Mouse (Mus musculus) right cerebral cortex, postnatal 36 days (tissue): Measurements from ENCODE around the gene Chchd6.
A peak's percentile ranks its signal among the peaks of the same experiment; 100 is the strongest.

Experiments used
- DNase-seq, 2 experiments: peaks; one replicate each; pipeline ENCODE4 v3.0.0; 2022; ENCODE audit warnings: low spot score in 2 of 2, mixed read lengths in 1 of 2

Gene Chchd6

DNA sequence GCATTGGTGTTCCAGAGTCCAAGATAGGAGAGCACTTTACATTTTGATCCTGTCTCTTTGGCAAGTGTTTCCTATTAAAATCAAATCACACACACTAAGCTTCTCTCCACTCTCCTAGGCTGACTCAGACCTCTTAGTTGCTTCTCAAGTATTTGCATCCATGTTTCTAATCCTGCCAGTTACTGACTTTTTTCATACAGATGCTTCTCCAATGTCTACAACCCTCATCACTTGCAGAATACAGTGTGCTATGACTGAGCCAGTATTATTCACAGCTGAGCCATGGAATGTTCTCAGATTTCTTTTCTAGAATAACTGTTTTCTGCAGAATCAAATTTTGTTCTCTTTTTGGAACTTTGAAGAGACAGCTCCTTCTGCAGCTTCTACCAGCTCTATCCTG lies 85.3 kb downstream of the Chchd6 start:
- no peak for DNase-seq

DNA sequence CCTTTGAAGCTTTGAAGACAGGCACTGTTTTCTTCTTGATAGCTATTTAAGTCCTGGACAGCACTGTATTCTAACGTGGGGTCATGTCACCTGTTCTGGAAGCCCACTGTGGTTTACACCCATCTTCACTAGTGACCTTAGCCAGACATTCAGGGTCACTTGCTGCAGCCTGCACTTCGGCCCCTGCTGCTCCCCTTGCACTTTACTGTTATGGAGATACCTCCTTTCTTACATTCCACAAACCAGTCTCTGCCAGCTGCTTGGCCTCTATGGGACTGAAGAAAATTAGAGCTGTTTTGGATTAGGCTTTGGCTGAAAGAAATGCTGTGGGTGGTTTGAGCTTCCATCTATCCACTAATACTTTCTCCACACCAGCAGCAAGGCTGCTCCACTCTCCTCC lies 86.7 kb downstream of the Chchd6 start:
- no peak for DNase-seq

DNA sequence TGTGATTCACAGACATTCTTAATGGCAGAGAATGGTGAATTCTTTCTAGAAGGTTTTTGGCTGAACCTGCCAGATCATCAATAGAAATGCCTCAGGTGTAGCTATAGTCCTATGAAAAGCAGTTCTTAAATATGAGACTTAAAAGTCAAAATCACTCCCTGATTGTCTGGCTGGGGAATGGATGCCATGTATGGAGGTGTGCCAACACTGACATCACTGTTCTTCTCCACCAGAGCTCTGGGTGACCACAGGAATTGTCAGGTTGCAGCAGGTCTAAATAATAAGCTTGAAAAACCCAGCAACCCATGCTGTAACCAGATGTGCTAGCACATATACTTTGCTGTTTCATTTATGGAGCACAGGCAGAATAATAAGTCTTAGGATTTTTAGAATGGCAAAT lies 87.2 kb downstream of the Chchd6 start:
- no peak for DNase-seq

DNA sequence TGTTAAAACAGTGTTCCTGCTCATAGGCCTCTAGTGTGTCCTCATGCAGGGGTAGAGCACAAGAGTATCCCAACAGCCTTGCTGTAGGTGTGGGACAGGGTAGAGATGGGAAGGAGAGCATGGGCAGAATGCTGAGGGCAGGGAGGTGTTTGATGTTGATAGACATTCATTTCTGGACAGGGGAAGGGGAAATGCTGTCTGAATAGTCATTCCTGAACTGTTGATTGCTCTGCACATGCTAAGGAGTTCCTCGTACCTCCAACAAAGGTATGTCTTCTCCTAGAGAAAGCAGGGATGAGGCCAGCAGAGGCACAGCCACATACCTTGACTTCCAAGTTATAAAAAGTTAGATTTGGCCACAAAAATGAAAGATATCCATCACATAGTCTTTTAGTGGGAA lies 95.5 kb downstream of the Chchd6 start:
- DNase-seq = no peak

DNA sequence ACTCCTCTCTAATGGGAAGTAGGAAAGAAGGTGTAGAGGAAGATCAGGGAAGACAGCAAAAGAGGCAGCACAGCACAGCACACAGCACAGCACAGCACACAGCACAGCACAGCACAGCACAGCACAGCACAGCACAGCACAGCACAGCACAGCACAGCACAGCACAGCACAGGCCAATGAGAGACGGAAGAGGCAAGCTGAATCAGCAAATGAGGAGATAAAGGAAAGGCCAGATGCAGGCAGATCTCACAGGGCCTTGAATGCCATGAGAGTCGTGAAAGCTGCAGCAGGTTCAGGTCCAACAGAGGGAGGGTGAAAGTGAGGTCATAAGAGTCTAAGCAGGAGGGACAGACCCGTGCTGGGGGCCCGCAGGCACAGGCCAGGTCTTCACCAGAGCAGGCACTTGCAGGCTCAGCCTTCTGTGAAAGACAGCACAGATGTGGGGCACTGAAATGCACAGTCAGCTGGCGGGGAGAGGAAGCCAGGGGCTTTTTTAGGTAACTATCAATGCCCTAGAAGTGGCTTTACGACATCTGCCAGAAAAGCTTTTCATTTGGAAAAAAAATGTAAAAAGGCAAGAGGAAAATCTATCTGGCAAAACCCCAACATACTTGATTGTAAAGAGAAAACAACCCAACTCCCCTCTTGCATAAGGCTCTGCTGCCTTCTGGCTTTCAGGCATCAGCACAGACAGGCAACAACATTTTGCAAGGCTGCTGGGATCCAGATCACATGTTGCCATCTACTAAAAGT lies 96.5 kb downstream of the Chchd6 start:
- peak in 1 of 2 experiments; percentile 18 for DNase-seq

DNA sequence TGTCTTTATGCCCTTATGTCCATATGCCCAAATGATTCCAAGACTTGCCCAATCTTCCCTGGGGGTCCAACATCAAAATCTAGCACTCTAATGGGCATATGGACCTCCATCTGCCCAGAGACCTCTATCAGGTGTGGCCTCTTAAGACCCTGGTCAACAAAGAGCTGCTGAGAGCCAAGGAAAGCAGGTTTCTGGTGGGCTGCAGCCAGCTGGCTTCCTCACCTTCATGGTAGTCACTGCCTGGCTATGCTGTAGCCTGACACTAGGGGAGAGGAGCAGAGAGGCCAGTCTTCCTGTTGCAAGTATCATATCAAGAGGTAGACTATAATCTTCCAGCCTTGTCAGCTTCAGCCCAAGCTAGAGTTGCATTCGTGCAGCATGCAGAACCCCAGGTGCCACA lies 98.5 kb downstream of the Chchd6 start:
- DNase-seq = no peak

DNA sequence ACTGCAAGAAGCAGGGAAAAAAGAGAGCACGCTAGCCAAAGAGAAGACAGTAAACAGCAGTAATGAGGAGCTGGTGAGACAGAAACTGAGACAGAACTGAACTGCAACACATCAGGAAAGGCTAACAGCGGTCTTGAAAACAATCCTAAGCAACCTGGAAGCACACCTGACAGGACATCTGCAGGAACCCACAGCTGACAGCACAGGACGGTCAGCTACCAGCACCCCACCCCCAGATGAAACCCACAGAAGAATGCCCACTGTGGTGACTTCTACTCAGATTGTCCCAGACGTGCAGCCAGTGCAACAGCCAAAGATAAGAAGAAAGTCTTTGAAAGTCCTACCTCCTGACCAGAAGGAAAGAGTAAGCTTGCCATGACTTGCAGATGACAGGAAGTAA lies 103.1 kb downstream of the Chchd6 start:
- DNase-seq = no peak

DNA sequence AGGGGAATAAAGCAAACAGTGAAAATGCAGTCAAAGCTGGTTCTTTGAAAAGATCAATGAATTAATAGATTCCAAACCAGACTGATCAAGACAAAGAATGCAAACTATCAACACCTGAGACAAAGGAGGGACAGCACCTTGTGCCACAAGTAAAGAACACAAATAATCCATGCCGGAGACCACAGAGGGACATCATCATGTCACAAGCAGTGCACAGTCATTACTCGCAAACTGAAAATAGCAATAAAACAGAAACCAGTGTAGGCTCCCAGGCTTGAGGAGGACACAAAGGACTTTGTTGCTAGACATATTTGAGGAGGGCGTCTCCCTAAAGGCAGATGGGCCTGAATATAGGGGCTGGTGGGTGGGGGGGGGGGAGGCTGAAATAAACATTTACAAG lies 105.1 kb downstream of the Chchd6 start:
- DNase-seq = no peak

DNA sequence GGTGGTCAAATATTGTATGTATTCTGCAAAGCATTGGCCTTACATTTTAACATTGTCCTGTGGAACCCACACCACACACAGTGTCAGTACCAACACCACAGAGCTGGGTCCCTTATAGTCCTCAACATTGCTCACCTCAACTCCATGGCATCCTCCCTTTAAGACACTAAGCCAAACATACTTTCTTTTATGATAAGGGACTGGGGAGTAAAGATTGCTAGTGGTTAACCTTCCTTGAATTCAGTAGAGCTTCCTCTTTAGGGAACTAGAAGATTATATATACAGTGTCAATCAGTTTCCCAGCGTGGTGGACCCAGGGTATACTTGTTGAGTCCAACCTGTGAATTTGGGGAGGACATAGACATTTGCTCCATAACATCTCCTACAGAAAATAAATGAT lies 105.9 kb downstream of the Chchd6 start:
- DNase-seq = no peak

DNA sequence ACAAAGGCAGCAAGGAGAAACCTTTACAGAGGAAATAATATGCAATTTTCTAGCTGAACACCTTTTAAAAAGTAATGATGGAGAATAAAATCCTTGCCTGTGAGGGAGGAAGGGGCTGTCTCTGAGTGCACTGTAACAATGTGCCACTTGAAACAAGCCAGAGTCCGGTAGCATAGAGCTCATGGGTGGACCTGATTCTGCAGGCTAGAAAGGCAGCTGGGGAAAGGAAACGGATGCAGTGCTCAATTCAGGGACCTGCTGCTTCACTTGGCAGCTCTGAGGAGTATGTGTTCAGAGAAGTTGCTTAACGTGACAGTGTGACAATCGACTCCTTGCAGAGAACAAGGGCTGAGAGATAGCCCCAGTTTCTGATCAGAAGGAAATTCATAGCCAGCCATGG lies 109.4 kb downstream of the Chchd6 start:
- no peak for DNase-seq

DNA sequence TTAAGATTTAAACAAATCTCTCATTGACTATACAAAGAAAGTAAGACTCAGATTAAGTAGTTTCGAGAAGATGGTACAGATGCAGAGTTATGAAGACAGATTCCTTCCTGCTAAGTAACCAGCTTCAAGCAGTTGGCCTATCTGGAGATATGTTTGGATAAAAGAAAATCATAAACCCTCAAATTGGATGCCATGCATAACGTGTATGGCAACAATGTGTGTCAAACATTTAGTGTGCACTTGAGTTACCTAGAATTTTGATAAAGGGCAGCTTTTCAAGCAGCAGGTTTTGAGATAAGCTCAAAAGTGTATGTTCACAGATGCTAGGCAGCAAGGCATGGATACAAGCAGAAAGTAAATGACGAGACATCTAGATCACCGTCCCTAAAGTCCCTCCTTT lies 114.3 kb downstream of the Chchd6 start:
- DNase-seq = no peak

DNA sequence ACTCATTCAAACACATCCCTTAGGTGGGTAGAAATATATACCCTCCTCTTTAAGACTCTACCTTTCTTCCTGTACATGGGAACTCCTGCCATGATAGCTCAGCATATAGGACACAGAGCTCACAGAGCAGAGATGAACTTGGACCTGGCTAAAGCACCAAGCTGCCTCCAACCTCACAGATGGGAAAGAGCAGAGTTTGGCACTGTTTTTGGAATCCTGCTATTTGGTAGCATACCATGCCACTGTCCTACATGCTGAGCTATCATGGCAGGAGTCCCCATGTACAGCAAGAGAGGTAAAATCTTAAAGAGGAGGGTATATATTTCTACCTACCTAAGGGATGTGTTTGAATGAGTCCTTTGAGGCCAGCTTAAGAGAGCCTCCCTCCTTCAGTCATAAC lies 127.5 kb downstream of the Chchd6 start:
- DNase-seq = no peak

DNA sequence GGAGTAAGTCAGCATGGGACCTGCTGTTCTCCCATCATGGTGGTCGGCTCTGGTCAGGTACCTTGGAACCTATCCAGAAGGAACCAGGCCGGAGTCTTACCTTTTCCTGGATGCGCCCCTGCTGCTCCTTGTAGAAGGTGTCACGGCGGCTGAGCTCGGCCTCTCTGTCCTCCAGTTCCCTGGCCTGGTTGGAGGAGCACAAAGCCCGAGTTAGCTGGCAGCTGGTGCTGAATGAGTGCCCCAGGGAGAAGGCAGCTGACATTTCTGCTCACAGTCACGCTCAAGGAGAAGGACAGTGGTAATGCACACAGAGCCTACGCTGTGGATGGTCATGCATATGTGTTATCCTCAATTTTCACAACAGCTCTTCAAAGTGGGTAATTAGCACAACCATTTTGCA lies 128.2 kb downstream of the Chchd6 start:
- no peak for DNase-seq

DNA sequence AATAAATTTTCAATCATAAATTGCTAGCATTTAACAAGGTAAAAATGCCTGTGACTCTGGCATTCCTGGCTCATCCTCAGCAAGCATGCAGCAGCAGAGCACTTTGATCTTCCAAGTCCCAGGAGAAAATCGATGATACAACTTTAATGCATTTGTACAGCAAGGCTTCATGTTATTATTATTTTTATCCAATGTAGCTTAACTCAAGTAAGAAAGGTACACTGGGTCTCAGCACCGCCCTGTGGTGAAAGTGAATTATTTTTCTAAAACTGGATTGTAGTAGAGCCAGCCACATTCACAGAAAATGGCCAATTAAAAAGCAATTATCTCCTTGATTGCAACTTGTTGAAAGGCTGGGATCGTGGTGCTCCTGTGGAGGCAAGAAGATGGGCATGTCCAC lies 128.6 kb downstream of the Chchd6 start:
- no peak for DNase-seq

DNA sequence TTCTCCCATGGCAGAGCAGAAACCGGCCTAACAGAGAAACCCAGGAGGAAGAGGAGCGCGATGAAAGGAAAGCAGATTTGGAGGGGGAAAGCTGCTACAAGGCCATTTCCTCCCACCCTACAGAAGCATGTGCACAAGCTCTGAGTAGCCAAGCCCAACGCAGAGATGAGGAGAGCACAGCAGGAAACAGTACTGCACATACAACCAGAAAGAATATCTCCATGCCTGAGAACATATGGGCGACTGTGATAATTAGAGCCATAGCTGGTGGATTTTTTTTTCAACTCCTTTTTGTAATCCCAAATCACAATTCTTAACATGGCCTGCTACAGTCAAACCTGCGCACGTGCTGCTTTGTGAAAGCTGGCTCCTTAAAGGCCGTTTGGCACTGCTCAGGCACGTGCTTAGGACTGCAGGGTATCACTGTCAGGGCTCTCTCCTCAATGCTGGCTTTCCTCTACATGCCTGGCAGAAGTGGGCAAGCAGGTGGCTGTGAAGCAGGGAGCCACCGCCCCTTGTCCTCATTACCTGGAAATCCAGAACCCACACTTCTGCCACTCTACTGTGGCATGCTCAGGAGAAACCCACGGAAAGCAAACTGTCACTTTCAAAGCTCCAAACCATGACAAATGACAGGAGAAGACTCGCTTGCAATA lies 129.3 kb downstream of the Chchd6 start:
- peak in 1 of 2 experiments; percentile 12 for DNase-seq

DNA sequence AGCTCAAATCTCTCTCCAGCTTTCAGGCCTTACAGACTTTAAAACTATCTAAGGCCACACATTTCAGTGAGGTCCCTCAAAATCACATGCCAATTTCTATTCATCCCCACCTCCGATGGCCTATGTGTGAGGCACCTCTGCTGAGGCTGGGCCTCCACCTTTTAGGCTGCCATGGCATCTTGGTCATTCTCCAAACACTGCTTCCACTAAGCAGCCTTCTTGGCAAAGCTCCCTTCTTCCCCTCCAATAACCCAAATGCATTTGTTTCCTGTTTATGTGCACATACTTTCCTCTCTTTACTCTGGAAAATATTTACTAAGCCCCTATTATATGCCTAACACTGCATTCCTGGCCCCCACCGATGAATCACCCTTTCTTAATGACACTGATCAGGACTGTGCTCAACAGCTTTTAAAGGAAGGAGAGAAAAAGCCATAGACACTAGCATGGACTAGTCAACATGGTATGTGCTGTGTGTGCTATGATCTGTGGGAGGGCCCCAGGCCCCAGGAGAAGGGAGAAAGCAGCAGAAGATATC lies 133.2 kb downstream of the Chchd6 start:
- no peak for DNase-seq

DNA sequence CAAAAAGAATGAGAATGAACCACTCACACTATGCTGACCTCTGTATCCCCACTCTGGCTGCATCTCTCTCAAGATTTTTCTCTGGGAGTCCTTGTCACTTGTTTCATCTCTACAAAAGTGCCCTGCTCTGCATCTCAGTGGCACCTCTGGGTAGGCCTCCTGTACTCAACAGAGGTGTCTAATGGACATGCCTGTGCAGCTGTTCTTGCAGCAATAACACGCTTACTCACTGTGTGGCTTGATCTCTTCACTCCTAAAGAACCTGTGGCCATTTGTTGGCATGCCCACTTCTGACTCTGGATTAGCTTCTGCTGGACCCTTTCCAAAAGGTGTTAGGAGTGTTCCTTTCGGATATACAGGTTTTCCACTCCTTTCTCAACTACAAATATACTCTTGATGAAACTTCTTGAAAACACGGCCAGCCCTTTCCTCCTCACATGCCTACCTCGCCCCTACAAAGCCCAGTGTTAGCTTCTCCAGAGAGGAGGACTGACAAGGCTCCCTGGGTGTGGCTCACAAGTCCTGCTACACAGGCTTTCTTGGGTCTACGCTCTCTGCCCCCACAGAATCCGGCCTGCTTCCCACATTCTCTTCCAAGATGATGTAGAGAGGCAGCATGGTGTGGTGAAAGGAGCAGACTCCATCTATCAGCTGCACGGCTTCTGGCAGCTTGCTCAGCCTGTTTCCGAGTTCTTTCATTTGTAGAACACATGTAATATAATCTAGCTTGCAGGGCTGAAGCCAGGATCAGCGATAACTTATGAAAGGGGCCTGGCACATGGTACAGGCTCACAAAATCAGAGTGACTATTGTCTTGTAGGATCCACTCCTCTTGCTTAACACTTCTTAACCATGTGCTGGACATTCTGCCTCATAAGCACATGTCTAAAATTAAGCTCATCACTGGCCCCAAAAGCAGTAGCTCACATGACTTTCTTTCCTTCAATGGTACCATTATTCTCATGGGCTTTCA lies 133.9 kb downstream of the Chchd6 start:
- DNase-seq = no peak

DNA sequence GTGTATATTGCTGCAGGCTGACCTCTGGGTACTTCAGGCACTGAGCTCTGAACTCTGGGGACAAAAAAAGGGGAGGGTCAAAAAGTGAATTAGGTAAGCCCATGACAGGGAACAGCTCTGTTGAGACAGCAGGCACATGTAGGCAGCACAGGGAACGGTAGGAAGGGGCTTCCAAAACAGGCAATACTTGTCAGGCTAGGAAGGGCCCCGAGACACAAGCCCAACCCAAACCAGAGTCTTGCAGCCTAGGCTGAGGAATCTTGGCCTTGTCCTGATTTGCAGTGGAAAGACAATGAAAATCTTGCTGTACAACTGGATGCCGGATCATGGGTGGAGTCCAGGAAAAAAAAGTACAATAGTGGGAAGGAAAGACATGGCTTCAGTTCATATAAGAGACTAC lies 135.8 kb downstream of the Chchd6 start:
- no peak for DNase-seq

DNA sequence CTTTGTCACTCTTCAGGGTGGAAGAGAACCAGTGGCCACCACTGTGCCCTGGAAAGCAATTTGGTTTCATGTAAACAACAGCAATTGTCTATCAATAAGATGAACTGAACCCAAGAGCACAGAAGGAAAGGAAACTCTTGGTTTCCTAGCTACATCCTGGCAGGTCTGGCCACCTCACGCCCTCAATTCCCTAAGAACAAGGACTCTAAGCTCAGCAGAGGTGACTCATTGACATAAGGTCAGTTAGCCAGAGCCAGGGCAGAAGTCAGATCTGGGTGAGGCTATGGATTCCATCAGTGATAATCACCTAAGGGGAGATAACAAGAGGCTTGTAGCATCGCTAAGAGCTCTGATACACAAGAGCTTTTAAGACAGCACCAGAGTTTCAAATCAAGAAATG lies 137.9 kb downstream of the Chchd6 start:
- DNase-seq = no peak

DNA sequence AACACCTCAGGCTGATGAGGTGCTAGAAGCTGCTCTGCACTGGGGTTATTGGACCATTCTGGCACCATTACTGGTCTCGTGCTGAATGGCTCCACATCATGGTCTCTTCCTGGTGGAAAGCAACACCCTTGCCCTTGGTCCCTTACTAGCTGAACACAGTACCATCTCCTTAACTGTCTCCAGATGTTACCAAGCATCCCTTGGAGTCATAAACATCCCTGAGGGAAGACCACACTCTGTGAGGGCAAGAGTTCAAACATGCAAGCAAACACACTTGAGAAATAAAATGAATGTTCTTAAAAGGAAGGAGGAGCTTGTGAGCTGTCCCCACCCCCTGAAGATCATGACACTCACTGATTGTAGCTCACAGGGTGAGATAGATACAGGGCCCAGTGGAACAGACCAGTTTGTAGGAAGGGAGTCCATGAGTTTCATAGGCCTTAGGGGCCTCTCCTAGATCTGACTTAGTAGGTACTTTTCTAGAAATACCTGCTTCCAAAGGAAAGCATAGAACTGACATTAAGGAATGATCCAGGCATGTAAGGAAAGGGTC lies 139.0 kb downstream of the Chchd6 start:
- DNase-seq = no peak

DNA sequence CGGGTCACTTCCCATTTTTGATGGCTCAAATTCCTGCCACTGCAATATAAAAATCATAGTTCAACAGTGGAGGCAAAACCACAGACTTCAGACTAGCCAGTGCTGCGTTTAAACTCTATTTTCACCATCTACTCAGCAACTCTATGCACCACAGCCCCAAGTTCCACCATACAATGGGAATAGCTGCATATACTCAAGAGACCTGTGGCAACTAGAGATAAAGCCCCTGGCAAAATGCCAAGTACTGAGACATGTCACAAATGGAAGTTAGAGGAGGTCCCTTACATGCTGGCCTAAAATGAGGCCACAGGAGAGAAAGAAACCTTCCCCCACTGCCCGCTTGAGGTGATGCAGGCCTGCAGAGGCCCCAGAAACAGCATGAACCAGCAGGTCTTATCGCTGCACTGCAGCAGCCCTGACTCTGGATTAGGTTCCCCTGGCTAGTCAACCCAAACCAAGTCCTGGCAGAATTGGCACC lies 139.9 kb downstream of the Chchd6 start:
- DNase-seq = no peak

DNA sequence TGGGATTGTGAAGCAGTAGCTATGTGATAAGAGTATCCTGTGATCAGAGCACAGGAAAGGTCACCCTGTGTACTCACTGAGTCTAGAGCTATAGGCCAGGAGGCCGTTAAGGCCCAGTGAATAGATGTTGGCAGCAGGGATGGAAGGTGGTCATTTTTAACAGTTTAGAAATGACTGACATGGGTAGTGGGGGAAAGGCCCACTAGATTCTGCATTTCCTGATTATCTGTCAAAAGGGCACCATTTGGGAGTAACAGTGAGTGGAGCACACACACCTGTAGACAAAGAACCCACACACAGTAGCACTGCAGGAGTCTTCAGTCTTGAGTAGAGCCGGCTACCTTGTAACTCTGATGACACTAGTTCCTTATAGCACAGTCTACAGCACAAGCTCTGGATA lies 141.0 kb downstream of the Chchd6 start:
- no peak for DNase-seq
